Mouse (Mus musculus): Measurements from ENCODE around the gene Zdhhc17. TPM values are rescaled to one million over a fixed set of nuclear protein-coding genes. Genes with fewer than 3 reads are reported as not detected.

Gene Zdhhc17
- 21.0 and 27.8 TPM in 2 replicates for polyA plus RNA-seq (2012; rRNA removed)

DNA sequence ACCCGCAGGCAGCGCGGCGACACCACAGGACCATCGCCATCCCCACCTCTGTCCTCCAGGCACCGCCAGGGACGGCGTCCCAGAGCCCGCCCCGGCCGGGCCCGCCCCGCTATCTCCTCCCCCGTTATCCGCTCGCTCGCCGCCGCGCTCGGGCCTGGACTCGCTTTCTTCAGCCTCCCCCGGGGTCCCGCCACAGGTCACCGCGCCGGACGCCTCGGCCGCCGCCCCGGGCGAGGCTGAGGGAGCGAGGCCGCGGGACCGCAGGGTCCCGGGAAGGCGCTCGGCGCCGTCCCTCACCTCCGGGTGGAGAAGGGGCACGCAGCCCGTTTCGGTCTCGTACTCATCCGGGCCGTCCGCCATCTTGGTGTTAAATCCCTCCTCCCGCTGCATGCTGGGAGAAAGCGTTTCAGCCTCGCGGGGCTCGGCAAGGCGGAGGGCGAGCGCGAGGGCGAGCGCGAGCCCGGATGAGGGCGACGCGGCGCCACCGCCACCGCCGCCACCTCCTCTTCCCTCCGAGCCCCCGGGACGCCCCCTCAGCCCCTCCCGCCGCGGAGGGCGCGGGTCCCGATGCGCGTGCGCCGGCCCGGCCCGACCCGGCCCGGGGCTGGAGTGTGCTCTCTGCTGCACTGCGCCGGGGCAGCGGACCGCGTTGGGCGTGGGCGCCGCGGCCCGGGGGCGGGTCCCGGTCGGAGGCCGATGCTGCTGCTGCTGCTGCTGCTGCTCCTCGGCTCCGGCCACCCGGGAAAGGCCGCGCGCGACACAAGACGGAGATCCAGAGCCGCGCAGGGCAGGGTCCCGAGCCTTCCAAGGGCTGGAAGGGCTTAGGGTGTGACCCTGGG, at the start of gene Zdhhc17:
Gene Zdhhc17 (minus strand): TSS at position 500 of the 839 bp plus-strand sequence.
- Histone ChIP-seq H3K4me1 (ENCODE audit: control insufficient read depth, insufficient read depth, low read length) (no peaks in the 10 kb centered on the region; the same call in 1 of the 2 replicates), H3K4me3 (replicated peaks; ENCODE audit: extremely low read depth, low read depth, low read length) (peak within 1 kb of the TSS; percentile 99)
- TF ChIP-seq CTCF (IDR thresholded peaks at IDR 0.05; ENCODE audit: insufficient read depth, low read length) (no peak), POLR2A (IDR thresholded peaks at IDR 0.05; ENCODE audit: borderline replicate concordance, extremely low read depth, low read depth, low read length) (peak; percentile 85)
- DNase-seq, result peak; percentile 93
- WGBS, result under 1% methylated on average over 109 of the region's 112 CpGs

GRCm38 (mm10) chr10:111055770-111056169, 45.8 kb upstream of the Zdhhc17 start:
- no peak for TF ChIP-seq POLR2A (IDR thresholded peaks at IDR 0.05; ENCODE audit: borderline replicate concordance, extremely low read depth, low read depth, low read length)
- TF ChIP-seq CTCF (IDR thresholded peaks at IDR 0.05; ENCODE audit: insufficient read depth, low read length), result no peak
- 77% methylated on average over 4 of the region's 4 CpGs for WGBS
- no peak overlapping the region for H3K4me3 ChIP-seq (replicated peaks; ENCODE audit: extremely low read depth, low read depth, low read length)
- DNase-seq, result no peak
- no peaks in the 10 kb centered on the region for H3K4me1 ChIP-seq (ENCODE audit: control insufficient read depth, insufficient read depth, low read length)

GRCm38 (mm10) chr10:111051606-111052005, 41.7 kb upstream of the Zdhhc17 start:
- no peaks in the 10 kb centered on the region; the same call in 1 of the 2 replicates for H3K4me1 ChIP-seq (ENCODE audit: control insufficient read depth, insufficient read depth, low read length)
- 80% methylated on average over 3 of the region's 3 CpGs for WGBS
- no peak for DNase-seq
- H3K4me3 ChIP-seq (replicated peaks; ENCODE audit: extremely low read depth, low read depth, low read length), result no peak overlapping the region
- TF ChIP-seq POLR2A (IDR thresholded peaks at IDR 0.05; ENCODE audit: borderline replicate concordance, extremely low read depth, low read depth, low read length) (no peak), CTCF (IDR thresholded peaks at IDR 0.05; ENCODE audit: insufficient read depth, low read length) (no peak)

GRCm38 (mm10) chr10:111050511-111050910, 40.6 kb upstream of the Zdhhc17 start:
- WGBS, result 53% methylated on average over 4 of the region's 4 CpGs
- Histone ChIP-seq H3K4me3 (replicated peaks; ENCODE audit: extremely low read depth, low read depth, low read length) (no peak overlapping the region), H3K4me1 (ENCODE audit: control insufficient read depth, insufficient read depth, low read length) (no peaks in the 10 kb centered on the region; the same call in 1 of the 2 replicates)
- no peak for TF ChIP-seq POLR2A (IDR thresholded peaks at IDR 0.05; ENCODE audit: borderline replicate concordance, extremely low read depth, low read depth, low read length)
- no peak for TF ChIP-seq CTCF (IDR thresholded peaks at IDR 0.05; ENCODE audit: insufficient read depth, low read length)
- no peak for DNase-seq

DNA sequence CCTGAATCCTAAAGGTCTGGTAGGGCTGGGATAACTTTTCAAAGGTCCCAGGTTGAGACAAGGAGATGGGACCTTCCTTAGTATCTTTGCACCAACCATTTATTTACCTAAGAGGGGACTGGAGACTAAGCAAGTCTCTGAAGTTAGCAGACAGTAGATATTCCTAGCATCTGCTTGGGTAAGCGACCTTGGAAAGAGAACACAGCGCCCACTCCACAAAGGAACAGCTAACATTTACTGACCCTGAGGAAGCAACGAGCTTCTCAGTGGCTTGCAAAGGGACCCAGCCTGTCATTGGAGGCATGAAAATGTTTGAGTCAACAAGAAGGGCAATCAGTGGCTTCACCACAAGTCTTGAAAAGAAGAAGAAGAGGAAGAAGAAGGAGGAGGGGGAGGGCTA, 40.1 kb upstream of the Zdhhc17 start:
- TF ChIP-seq POLR2A (IDR thresholded peaks at IDR 0.05; ENCODE audit: borderline replicate concordance, extremely low read depth, low read depth, low read length) (no peak), CTCF (IDR thresholded peaks at IDR 0.05; ENCODE audit: insufficient read depth, low read length) (no peak)
- DNase-seq, result no peak
- H3K4me3 ChIP-seq (replicated peaks; ENCODE audit: extremely low read depth, low read depth, low read length), result no peak overlapping the region
- no peaks in the 10 kb centered on the region; the same call in 1 of the 2 replicates for H3K4me1 ChIP-seq (ENCODE audit: control insufficient read depth, insufficient read depth, low read length)
- 72% methylated on average over 3 of the region's 3 CpGs for WGBS

DNA sequence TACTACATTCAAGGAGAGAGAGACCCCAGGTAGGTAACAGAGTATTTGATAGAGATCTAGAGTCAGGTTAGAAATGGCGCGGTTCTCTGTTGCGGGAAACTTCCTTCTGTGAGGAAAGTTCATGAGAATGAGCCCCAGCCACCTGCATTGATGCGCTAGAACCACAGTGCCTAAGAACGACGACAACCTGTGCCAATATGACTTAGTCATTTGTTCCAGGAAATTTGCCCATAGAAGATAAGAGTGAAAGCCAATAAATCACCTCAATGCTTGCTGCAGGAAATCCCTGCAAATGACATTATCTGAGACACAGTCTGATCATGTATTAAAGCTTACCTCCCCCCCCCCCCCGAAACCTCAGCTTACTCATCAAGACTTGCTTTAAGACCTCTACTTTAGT, 38.0 kb upstream of the Zdhhc17 start:
- WGBS, result 45% methylated on average over 7 of the region's 7 CpGs
- TF ChIP-seq CTCF (IDR thresholded peaks at IDR 0.05; ENCODE audit: insufficient read depth, low read length), result no peak
- TF ChIP-seq POLR2A (IDR thresholded peaks at IDR 0.05; ENCODE audit: borderline replicate concordance, extremely low read depth, low read depth, low read length), result no peak
- Histone ChIP-seq H3K4me3 (replicated peaks; ENCODE audit: extremely low read depth, low read depth, low read length) (no peak overlapping the region), H3K4me1 (ENCODE audit: control insufficient read depth, insufficient read depth, low read length) (no peaks in the 10 kb centered on the region; the same call in 1 of the 2 replicates)
- no peak for DNase-seq

- WGBS, result 60% methylated on average over 7 of the region's 7 CpGs
- no peaks in the 10 kb centered on the region for H3K4me1 ChIP-seq (ENCODE audit: control insufficient read depth, insufficient read depth, low read length)
- DNase-seq, result no peak
- no peak overlapping the region for H3K4me3 ChIP-seq (replicated peaks; ENCODE audit: extremely low read depth, low read depth, low read length)
- no peak for TF ChIP-seq CTCF (IDR thresholded peaks at IDR 0.05; ENCODE audit: insufficient read depth, low read length)
- TF ChIP-seq POLR2A (IDR thresholded peaks at IDR 0.05; ENCODE audit: borderline replicate concordance, extremely low read depth, low read depth, low read length), result no peak
These were observed 30.2 kb upstream of the Zdhhc17 start for GRCm38 (mm10) chr10:111040078-111040656.

GRCm38 (mm10) chr10:111036851-111037250, 26.9 kb upstream of the Zdhhc17 start:
- no peaks in the 10 kb centered on the region for H3K4me1 ChIP-seq (ENCODE audit: control insufficient read depth, insufficient read depth, low read length)
- WGBS, result 55% methylated on average over 1 of the region's 1 CpGs
- TF ChIP-seq POLR2A (IDR thresholded peaks at IDR 0.05; ENCODE audit: borderline replicate concordance, extremely low read depth, low read depth, low read length) (no peak), CTCF (IDR thresholded peaks at IDR 0.05; ENCODE audit: insufficient read depth, low read length) (no peak)
- no peak for DNase-seq
- H3K4me3 ChIP-seq (replicated peaks; ENCODE audit: extremely low read depth, low read depth, low read length), result no peak overlapping the region

DNA sequence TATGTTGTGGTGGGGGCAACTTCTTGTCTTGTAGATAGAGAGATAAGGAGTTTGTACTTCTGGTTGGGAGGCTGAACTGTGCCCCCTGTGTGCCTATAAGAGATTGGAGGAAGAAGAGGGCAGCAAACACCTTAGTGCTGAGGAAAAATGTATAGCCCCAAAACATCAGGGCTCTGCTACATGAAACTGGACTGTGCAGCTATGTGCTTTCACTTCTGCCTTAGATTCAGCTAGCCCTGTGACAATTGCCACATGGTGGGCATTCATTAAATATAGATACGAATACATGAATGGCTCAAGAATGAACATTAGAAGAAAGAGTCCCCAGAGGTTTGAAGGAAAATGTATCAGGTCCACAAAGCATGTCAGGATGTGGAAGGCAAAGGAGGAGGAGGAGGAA, 25.2 kb upstream of the Zdhhc17 start:
- DNase-seq, result no peak
- Histone ChIP-seq H3K4me1 (ENCODE audit: control insufficient read depth, insufficient read depth, low read length) (no peaks in the 10 kb centered on the region), H3K4me3 (replicated peaks; ENCODE audit: extremely low read depth, low read depth, low read length) (no peak overlapping the region)
- TF ChIP-seq POLR2A (IDR thresholded peaks at IDR 0.05; ENCODE audit: borderline replicate concordance, extremely low read depth, low read depth, low read length) (no peak), CTCF (IDR thresholded peaks at IDR 0.05; ENCODE audit: insufficient read depth, low read length) (no peak)
- WGBS, result 72% methylated on average over 1 of the region's 1 CpGs

Data from lung, adult 2 months (tissue).